Mouse (Mus musculus): ENCODE results near the gene Srsf1.

DNA sequence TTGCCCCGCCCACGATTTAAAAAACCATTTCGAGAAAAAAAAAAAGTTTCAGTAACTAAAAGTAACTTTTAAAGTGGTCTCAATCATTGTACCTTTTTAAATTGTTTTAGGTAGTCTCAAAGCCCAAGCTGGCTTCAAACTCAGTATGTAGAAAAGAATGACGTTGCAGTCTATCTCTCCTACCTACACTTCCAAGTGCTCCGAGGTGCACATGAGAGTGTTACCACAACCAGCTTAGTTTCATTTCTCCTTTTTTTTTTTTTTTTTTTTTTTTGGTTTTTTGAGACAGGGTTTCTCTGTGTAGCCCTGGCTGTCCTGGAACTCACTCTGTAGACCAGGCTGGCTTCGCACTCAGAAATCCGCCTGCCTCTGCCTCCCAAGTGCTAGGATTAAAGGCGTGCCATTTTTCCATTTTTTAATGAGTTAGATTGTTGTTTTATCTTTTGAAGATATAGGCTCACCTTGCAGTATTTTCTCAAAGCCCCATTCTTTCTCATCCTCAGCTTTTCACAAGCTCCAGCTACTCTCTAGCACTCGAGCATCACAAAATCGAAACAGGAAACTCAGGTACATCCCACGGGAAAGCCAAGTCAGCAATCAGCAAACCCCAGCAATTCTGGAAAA is 34.4 kb upstream of the Srsf1 start:
- TF ChIP-seq EP300 (IDR thresholded peaks at IDR 0.05; ENCODE audit: insufficient read depth, low read depth, low read length) (no peak), CTCF (IDR thresholded peaks at IDR 0.05; ENCODE audit: low read depth, low read length) (no peak)

All from ES-Bruce4 (cell line).